Mouse (Mus musculus): ENCODE data around the gene Prss42. TPM values are rescaled to one million over a fixed set of nuclear protein-coding genes. Genes with fewer than 3 reads are reported as not detected.
"Not testable (repeated sequence)": the region's sequence is repeated elsewhere in the genome, so short reads cannot be mapped to it uniquely, and the experiment has no call there.

Prss42 gene
- total RNA-seq, 2 experiments from 2014 or later: not detected

GRCm38 (mm10) chr9:110788169-110788568 lies 9.8 kb upstream of the Prss42 start:
- ATAC-seq (replicated peaks; ENCODE audit: poor library complexity): no peak

- ATAC-seq (replicated peaks; ENCODE audit: poor library complexity): no peak
These were observed 7.5 kb upstream of the Prss42 start for GRCm38 (mm10) chr9:110790462-110790861.

- peak; percentile 52 for ATAC-seq (replicated peaks; ENCODE audit: poor library complexity)
These were observed 953 bp upstream of the Prss42 start for GRCm38 (mm10) chr9:110797013-110797412.

- ATAC-seq (replicated peaks; ENCODE audit: poor library complexity): no peak
These were observed 3.0 kb downstream of the Prss42 start for GRCm38 (mm10) chr9:110800834-110801479.

GRCm38 (mm10) chr9:110803294-110803693 lies 5.3 kb downstream of the Prss42 start:
- ATAC-seq (replicated peaks; ENCODE audit: poor library complexity): peak; percentile 52; the same call in 1 of the 2 replicates

GRCm38 (mm10) chr9:110810051-110810450 lies 12.1 kb downstream of the Prss42 start:
- no peak for ATAC-seq (replicated peaks; ENCODE audit: poor library complexity)

GRCm38 (mm10) chr9:110813789-110814188 lies 15.8 kb downstream of the Prss42 start, which contains the start of gene Prss44:
Prss44 (plus strand) TSS chr9:110813994.
- 0 out of 2 replicates have a peak, but pooled peaks have one; percentile 26 for ATAC-seq (replicated peaks; ENCODE audit: poor library complexity)

- not testable (repeated sequence) for ATAC-seq (replicated peaks; ENCODE audit: poor library complexity)
These were observed 22.6 kb downstream of the Prss42 start for GRCm38 (mm10) chr9:110820546-110820945.

- ATAC-seq (replicated peaks; ENCODE audit: poor library complexity): no peak
These were observed 23.5 kb downstream of the Prss42 start for GRCm38 (mm10) chr9:110821436-110821835.

- ATAC-seq (replicated peaks; ENCODE audit: poor library complexity): no peak
These were observed 27.5 kb downstream of the Prss42 start for GRCm38 (mm10) chr9:110825426-110825825.

- peak; percentile 84 for ATAC-seq (replicated peaks; ENCODE audit: poor library complexity)
These were observed 27.9 kb downstream of the Prss42 start for GRCm38 (mm10) chr9:110825832-110826231.

GRCm38 (mm10) chr9:110826390-110826789 lies 28.4 kb downstream of the Prss42 start, which contains the start of gene Prss43:
Prss43 (plus strand) TSS chr9:110826690.
- no peak for ATAC-seq (replicated peaks; ENCODE audit: poor library complexity)

- peak; percentile 34; the same call in 1 of the 2 replicates for ATAC-seq (replicated peaks; ENCODE audit: poor library complexity)
These were observed 35.1 kb downstream of the Prss42 start for GRCm38 (mm10) chr9:110833021-110833420.

- no peak for ATAC-seq (replicated peaks; ENCODE audit: poor library complexity)
These were observed 36.4 kb downstream of the Prss42 start, which contains the start of gene Prss45 for GRCm38 (mm10) chr9:110834411-110834810. Prss45 (plus strand) TSS chr9:110834588.

GRCm38 (mm10) chr9:110834961-110835360 lies 37.0 kb downstream of the Prss42 start:
- ATAC-seq (replicated peaks; ENCODE audit: poor library complexity): no peak

GRCm38 (mm10) chr9:110836112-110836511 lies 38.1 kb downstream of the Prss42 start:
- no peak for ATAC-seq (replicated peaks; ENCODE audit: poor library complexity)

GRCm38 (mm10) chr9:110840905-110841304 lies 42.9 kb downstream of the Prss42 start:
- peak; percentile 32; the same call in 1 of the 2 replicates for ATAC-seq (replicated peaks; ENCODE audit: poor library complexity)

GRCm38 (mm10) chr9:110841438-110841837 lies 43.5 kb downstream of the Prss42 start:
- peak; percentile 69 for ATAC-seq (replicated peaks; ENCODE audit: poor library complexity)

GRCm38 (mm10) chr9:110844206-110844605 lies 46.2 kb downstream of the Prss42 start, which contains the start of gene Prss46:
Prss46 (plus strand) TSS chr9:110844506.
- no peak for ATAC-seq (replicated peaks; ENCODE audit: poor library complexity)

- no peak for ATAC-seq (replicated peaks; ENCODE audit: poor library complexity)
These were observed 51.2 kb downstream of the Prss42 start for GRCm38 (mm10) chr9:110849162-110849561.
